Mouse (Mus musculus) kidney, adult 11 months (tissue): ENCODE measurements around the gene Usp39.

ENCODE experiments used
- DNase-seq: peaks from one replicate; pipeline ENCODE4 v3.0.0; 2022

The Usp39 gene

GRCm38 (mm10) chr6:72345074-72345567 lies at the start of gene Usp39:
Gene Usp39, minus strand, starts transcription at chr6:72345184.
- DNase-seq = peak; percentile 93

- no peak for DNase-seq
Measured at GRCm38 (mm10) chr6:72392341-72392740, 47.4 kb upstream of the Usp39 start.

- peak; percentile 94 for DNase-seq
Measured at GRCm38 (mm10) chr6:72390795-72391521, 46.0 kb upstream of the Usp39 start.

GRCm38 (mm10) chr6:72389941-72390771 lies 45.2 kb upstream of the Usp39 start, which contains the start of gene Vamp8:
Gene Vamp8, minus strand, starts transcription at chr6:72390703.
- peak; percentile 94 for DNase-seq

GRCm38 (mm10) chr6:72389471-72389940 lies 44.5 kb upstream of the Usp39 start:
- DNase-seq = no peak

GRCm38 (mm10) chr6:72388791-72389329 lies 43.9 kb upstream of the Usp39 start:
- no peak for DNase-seq

- no peak for DNase-seq
Measured at GRCm38 (mm10) chr6:72388266-72388665, 43.3 kb upstream of the Usp39 start.

GRCm38 (mm10) chr6:72387816-72388215 lies 42.8 kb upstream of the Usp39 start:
- DNase-seq = no peak

- no peak for DNase-seq
Measured at GRCm38 (mm10) chr6:72386561-72386960, 41.6 kb upstream of the Usp39 start.

GRCm38 (mm10) chr6:72385258-72385657 lies 40.3 kb upstream of the Usp39 start:
- no peak for DNase-seq

GRCm38 (mm10) chr6:72383952-72384351 lies 39.0 kb upstream of the Usp39 start:
- DNase-seq = no peak

GRCm38 (mm10) chr6:72383142-72383820 lies 38.3 kb upstream of the Usp39 start:
- DNase-seq = no peak

- DNase-seq = no peak
Measured at GRCm38 (mm10) chr6:72382494-72382893, 37.5 kb upstream of the Usp39 start.

- peak; percentile 84 for DNase-seq
Measured at GRCm38 (mm10) chr6:72380131-72380770, 35.3 kb upstream of the Usp39 start, which contains the start of gene Vamp5. Gene Vamp5, minus strand, starts transcription at chr6:72380468.

GRCm38 (mm10) chr6:72379377-72380130 lies 34.6 kb upstream of the Usp39 start:
- no peak for DNase-seq

- no peak for DNase-seq
Measured at GRCm38 (mm10) chr6:72378510-72379234, 33.7 kb upstream of the Usp39 start.

- no peak for DNase-seq
Measured at GRCm38 (mm10) chr6:72374820-72375563, 30.0 kb upstream of the Usp39 start.

GRCm38 (mm10) chr6:72374206-72374605 lies 29.2 kb upstream of the Usp39 start:
- no peak for DNase-seq

- no peak for DNase-seq
Measured at GRCm38 (mm10) chr6:72373184-72373583, 28.2 kb upstream of the Usp39 start.

GRCm38 (mm10) chr6:72371571-72371970 lies 26.6 kb upstream of the Usp39 start:
- DNase-seq = no peak
